Mouse (Mus musculus): ENCODE results near the gene Fancd2os. TPM values are rescaled to one million over a fixed set of nuclear protein-coding genes. Genes with fewer than 3 reads are reported as not detected.

The Fancd2os gene
- total RNA-seq, 2 experiments from 2014 or later, result not detected

GRCm38 (mm10) chr6:113559736-113560135 lies 40.8 kb downstream of the Fancd2os start:
- Histone ChIP-seq H3K27ac (no peak overlapping the region), H3K4me3 (no peak overlapping the region)
- no peak for DNase-seq (ENCODE audit: extremely low spot score in 1 of 2, low spot score in 2 of 2)
- intact Hi-C loops (cut with DNase I), result no loop called here
- no peak for TF ChIP-seq CTCF (IDR thresholded peaks at IDR 0.05)

Other genes starting within 250 kb of the Fancd2os start
- gene Tada3, start 222.8 kb downstream of the Fancd2os start, total RNA-seq (2021), result 10 to 100 TPM; 47.0 to 49.6 TPM
- gene Arpc4, start 222.6 kb downstream of the Fancd2os start, total RNA-seq (2021), result 100 to 1,000 TPM; 251 to 255 TPM
- gene Ttll3, start 211.5 kb downstream of the Fancd2os start, total RNA-seq (2021), result 10 to 100 TPM; 12.2 to 17.8 TPM
- 10 to 100 TPM; 18.1 to 18.6 TPM for gene Rpusd3, start 181.4 kb downstream of the Fancd2os start, total RNA-seq (2021)
- not detected for gene Cidec, start 165.0 kb downstream of the Fancd2os start, total RNA-seq (2021)
- 10 to 100 TPM; 35.7 to 36.8 TPM for gene Jagn1, start 158.1 kb downstream of the Fancd2os start, total RNA-seq (2021)
- gene Il17re, start 142.2 kb downstream of the Fancd2os start, total RNA-seq (2021), result under 1 TPM; 0.49 to 0.50 TPM
- 1 to 10 TPM; 4.4 to 5.1 TPM for gene Il17rc, start 129.3 kb downstream of the Fancd2os start, total RNA-seq (2021)
- gene Creld1, start 117.4 kb downstream of the Fancd2os start, total RNA-seq (2021), result 100 to 1,000 TPM; 116 to 117 TPM
- 10 to 100 TPM; 54.9 to 61.1 TPM for gene Prrt3, start 98.8 kb downstream of the Fancd2os start, total RNA-seq (2021)
- 10 to 100 TPM; 76.5 to 77.5 TPM for gene Emc3, start 69.1 kb downstream of the Fancd2os start, total RNA-seq (2021)
- gene Fancd2, start 69.0 kb downstream of the Fancd2os start, total RNA-seq (2021), result 1 to 10 TPM; 2.1 to 2.2 TPM
- 100 to 1,000 TPM; 221 to 228 TPM for gene Brk1, start 4.1 kb upstream of the Fancd2os start, total RNA-seq (2021)
- gene Vhl, start 23.2 kb upstream of the Fancd2os start, total RNA-seq (2021), result 10 to 100 TPM; 41.5 to 43.0 TPM
- 10 to 100 TPM; 21.6 to 25.6 TPM for gene Irak2, start 37.8 kb upstream of the Fancd2os start, total RNA-seq (2021)
- gene Tatdn2, start 96.3 kb upstream of the Fancd2os start, total RNA-seq (2021), result 10 to 100 TPM; 71.4 to 72.8 TPM
- gene Ghrl, start 119.2 kb upstream of the Fancd2os start, total RNA-seq (2021), result under 1 TPM in 1 of 2 experiments, not detected in 1; 0.98 TPM
- gene Sec13, start 140.0 kb upstream of the Fancd2os start, total RNA-seq (2021), result 10 to 100 TPM; 67.5 to 67.8 TPM

Data from left cerebral cortex, adult 2 months (tissue).